Mouse (Mus musculus) stomach, embryonic 16.5 days (tissue): ENCODE measurements around the gene Farp1. TPM values are rescaled to one million over a fixed set of nuclear protein-coding genes. Genes with fewer than 3 reads are reported as not detected.

Experiments used
- ATAC-seq: fragments of 200-750 bp; cut with Nextera tagmentation; 2 replicates; pipeline ENCODE4 v1.8.0; 2017; ENCODE audit warnings: moderate number of reproducible peaks, moderate TSS enrichment; ENCODE audit not compliant: insufficient read depth, low FRiP score
- H3K27ac ChIP-seq: fragments of 300-500 bp; sonication (generic); 2 replicates; pipeline ENCODE4 v1.5.1; 2014; ENCODE audit warnings: low read length
- H3K27me3 ChIP-seq: fragments of 300-500 bp; sonication (generic); 2 replicates; pipeline ENCODE4 v1.6.1; 2014; ENCODE audit warnings: low read length, control low read depth, mixed read lengths; ENCODE audit not compliant: control insufficient read depth, insufficient read depth
- H3K36me3 ChIP-seq: fragments of 300-500 bp; sonication (generic); 2 replicates; pipeline ENCODE4 v1.6.1; 2014; ENCODE audit warnings: low read length; ENCODE audit not compliant: control insufficient read depth, insufficient read depth
- H3K4me1 ChIP-seq: fragments of 300-500 bp; sonication (generic); 2 replicates; pipeline ENCODE4 v1.6.1; 2014; ENCODE audit warnings: low read length, control low read depth, mixed read lengths; ENCODE audit not compliant: control insufficient read depth, insufficient read depth
- H3K4me2 ChIP-seq: fragments of 300-500 bp; sonication (generic); 2 replicates; pipeline ENCODE4 v1.6.1; 2014; ENCODE audit warnings: low read depth, low read length, mixed read lengths
- H3K4me3 ChIP-seq: fragments of 300-500 bp; sonication (generic); replicated peaks from 2 replicates; pipeline ENCODE4 v1.5.1; 2014; ENCODE audit warnings: mild to moderate bottlenecking, low read length
- H3K9ac ChIP-seq: fragments of 300-500 bp; sonication (generic); 2 replicates; pipeline ENCODE4 v1.6.1; 2014; ENCODE audit warnings: low read length
- H3K9me3 ChIP-seq: fragments of 300-500 bp; sonication (generic); replicated peaks from 2 replicates; pipeline ENCODE4 v1.6.1; 2016; ENCODE audit warnings: low read length, control low read depth; ENCODE audit not compliant: control insufficient read depth
- WGBS: fragments of 180-500 bp; shearing (Covaris S2); extraction: QIAGEN DNeasy Blood & Tissue Kit; methylation state at CpG from one replicate; pipeline ENCODE4 v1.1.7; 2014; 5-methylcytosine and 5-hydroxymethylcytosine counted together
- polyA plus RNA-seq: library from polyadenylated mRNA; unstranded; fragments of >200 nt; fragmentation: Nextera tagmentation; extraction: Ambion mirVana; gene quantifications from 2 replicates; pipeline ENCODE4 v1.2.1, GENCODE M21; 2015

Gene Farp1
- polyA plus RNA-seq, 1 experiment from 2014 or later, result 15.2 TPM

DNA sequence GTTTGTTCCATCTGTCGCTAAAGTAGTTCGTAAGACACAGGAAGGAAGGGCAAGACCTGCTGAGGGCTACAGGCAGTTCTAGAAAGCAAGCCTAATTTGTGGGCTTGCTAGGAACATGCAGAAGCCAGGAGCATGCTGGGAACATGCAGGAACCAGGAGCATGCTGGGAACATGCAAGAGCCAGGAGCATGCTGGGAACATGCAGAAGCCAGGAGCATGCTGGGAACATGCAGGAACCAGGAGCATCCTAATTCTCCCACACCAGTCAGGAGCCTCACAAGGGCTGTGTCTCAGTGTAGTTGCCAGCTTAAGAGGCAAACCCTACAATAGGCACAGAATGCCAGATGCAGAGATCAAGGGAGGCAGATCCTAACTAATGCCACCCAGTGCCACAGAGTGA, 291.4 kb downstream of the Farp1 start:
- WGBS, result 72% methylated on average over 2 of the region's 2 CpGs
- Histone ChIP-seq H3K36me3 (no peaks in the 10 kb centered on the region), H3K4me1 (peaks cover 10% of the 10 kb centered on the region)

GRCm38 (mm10) chr14:121328878-121329277, 293.9 kb downstream of the Farp1 start:
- no peaks in the 10 kb centered on the region for H3K9me3 ChIP-seq
- H3K27me3 ChIP-seq, result no peaks in the 10 kb centered on the region
- no peaks in the 10 kb centered on the region for H3K36me3 ChIP-seq
- no peak for ATAC-seq
- WGBS, result 70% methylated on average over 5 of the region's 5 CpGs
- no peak overlapping the region for H3K4me2 ChIP-seq
- peaks cover 4% of the 10 kb centered on the region; the same call in 1 of the 2 replicates for H3K4me1 ChIP-seq
- no peak overlapping the region for H3K4me3 ChIP-seq
- no peak overlapping the region for H3K9ac ChIP-seq
- no peak overlapping the region for H3K27ac ChIP-seq

More for the DNA sequence above, 291.4 kb downstream of the Farp1 start:
- Histone ChIP-seq H3K9ac (no peak overlapping the region), H3K27me3 (no peaks in the 10 kb centered on the region), H3K27ac (no peak overlapping the region), H3K4me3 (no peak overlapping the region), H3K4me2 (no peak overlapping the region), H3K9me3 (no peaks in the 10 kb centered on the region)
- no peak for ATAC-seq

GRCm38 (mm10) chr14:121329401-121330089, 294.5 kb downstream of the Farp1 start:
- Histone ChIP-seq H3K4me3 (no peak overlapping the region), H3K4me1 (peaks cover 4% of the 10 kb centered on the region; the same call in 1 of the 2 replicates), H3K27ac (no peak overlapping the region), H3K9me3 (no peaks in the 10 kb centered on the region), H3K27me3 (no peaks in the 10 kb centered on the region), H3K4me2 (no peak overlapping the region), H3K36me3 (peaks cover 2% of the 10 kb centered on the region; the same call in 1 of the 2 replicates), H3K9ac (no peak overlapping the region)
- WGBS, result 57% methylated on average over 5 of the region's 5 CpGs
- ATAC-seq, result no peak

DNA sequence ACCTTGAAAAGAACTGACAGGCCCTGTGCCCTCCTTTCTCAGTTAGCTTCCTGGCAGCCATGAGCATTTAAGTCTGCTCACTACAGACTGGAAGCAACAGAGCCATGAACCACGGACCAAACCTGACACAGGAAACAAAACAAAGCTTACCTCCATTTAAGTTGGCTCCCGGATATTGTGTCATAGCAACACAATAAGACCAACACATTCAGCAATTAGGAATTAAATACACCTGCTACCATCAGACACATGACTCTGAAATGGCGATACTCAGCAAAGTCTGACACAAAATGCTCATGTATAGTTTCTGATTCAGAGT, 295.0 kb downstream of the Farp1 start:
- peaks cover 5% of the 10 kb centered on the region; the same call in 1 of the 2 replicates for H3K36me3 ChIP-seq
- no peak overlapping the region for H3K4me2 ChIP-seq
- no peak for ATAC-seq
- no peak overlapping the region for H3K9ac ChIP-seq
- 76% methylated on average over 3 of the region's 3 CpGs for WGBS
- peaks cover 4% of the 10 kb centered on the region; the same call in 1 of the 2 replicates for H3K4me1 ChIP-seq
- H3K27ac ChIP-seq, result no peak overlapping the region
- H3K9me3 ChIP-seq, result no peaks in the 10 kb centered on the region
- H3K27me3 ChIP-seq, result no peaks in the 10 kb centered on the region
- H3K4me3 ChIP-seq, result no peak overlapping the region

Other genes with a start within 250 kb of the Farp1 start
- 77.0 and 77.9 TPM in 2 replicates for gene Ipo5, start 124.0 kb upstream of the Farp1 start, polyA plus RNA-seq